Mouse (Mus musculus): Measurements from ENCODE around the gene Ppp1r13l.

DNA sequence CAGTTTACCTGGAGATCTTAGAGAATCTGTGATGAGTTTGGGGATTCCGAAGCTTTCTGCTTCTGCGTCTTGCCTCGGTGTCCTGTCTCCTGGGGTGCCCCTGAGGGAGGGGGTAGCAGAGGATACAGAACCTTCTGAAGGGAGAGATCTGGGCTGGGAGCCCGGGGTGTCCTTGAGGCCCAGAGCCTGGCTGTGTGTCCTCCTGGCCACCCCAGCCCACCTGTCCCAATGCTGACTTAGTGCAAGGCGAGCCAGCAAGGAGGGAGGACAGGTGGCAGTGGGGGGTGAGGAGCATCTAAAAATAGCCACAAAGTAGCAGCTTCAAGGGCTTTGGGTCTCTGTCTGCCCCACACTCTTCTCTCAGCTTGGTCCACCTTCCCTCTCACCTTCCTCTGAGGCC, 52.2 kb downstream of the Ppp1r13l start:
- no peak for TF ChIP-seq CTCF (IDR thresholded peaks at IDR 0.05; ENCODE audit: control insufficient read depth, insufficient read depth, low read length)
- no peak for TF ChIP-seq POLR2A (IDR thresholded peaks at IDR 0.05; ENCODE audit: borderline replicate concordance, control insufficient read depth, low read depth, low read length)
